Mouse (Mus musculus) embryo, embryonic 10 days (tissue): ENCODE data around the gene BC049715.

Experiments
- DNase-seq: peaks from one replicate; pipeline ENCODE4 v3.0.0-alpha.2; 2015; ENCODE audit warnings: low spot score

BC049715 gene

DNA sequence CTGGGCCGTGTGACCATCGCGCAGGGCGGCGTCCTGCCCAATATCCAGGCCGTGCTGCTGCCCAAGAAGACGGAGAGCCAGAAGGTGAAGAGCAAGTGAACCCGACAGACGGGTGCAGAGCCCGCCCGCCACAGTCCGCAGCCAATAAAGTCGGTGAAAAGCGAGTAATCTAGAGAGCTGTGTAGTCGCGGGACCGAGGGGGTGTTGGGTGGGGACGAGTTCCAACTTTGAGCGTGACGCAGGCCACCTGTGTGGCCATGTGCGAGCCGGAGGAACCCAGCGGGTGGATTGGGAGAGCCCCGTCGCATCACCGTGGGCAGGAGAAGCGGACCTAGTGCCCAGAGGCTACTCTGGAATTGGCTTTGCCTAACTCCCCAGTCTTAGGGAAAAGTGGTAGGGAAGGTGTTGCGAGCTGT lies 18.8 kb upstream of the BC049715 start:
- DNase-seq: no peak

DNA sequence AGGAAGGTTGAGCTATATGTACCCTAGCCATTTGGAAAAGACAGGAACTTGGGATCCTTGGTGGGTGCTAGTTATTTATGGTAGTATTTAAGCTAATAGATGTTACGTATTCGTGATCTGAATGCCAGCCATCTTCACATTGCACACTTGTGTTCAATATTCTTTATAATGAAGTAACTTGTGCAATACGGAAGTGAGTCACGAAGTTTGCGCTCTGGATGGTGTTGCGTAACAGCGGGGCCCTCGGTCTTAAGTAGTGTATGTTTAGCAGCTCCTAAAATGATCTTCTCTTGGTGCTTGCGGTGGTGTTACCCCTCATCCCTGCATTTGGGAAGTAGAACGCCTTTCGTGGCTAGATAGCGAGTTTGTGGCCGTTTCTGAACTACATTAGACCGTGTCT lies 18.3 kb upstream of the BC049715 start:
- DNase-seq: no peak

DNA sequence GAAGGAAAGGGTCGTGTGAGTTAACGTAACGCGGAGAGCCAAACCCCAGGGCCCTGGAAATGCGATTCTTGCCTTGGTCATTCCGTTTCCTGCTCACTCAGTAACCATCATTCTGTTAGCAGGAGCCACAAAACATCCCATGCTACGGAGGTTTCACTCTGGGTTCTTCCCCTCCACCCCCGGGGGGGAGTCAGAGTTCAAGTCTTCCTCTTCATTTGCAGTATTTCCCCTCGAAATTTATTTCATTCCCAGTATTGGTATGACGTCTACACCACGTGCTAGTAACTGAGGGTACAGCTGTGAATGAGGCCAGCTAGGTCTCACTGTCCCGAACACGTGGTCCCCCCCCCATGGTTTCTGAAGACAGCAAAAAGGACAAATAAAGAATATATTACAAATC lies 17.8 kb upstream of the BC049715 start:
- DNase-seq: no peak

DNA sequence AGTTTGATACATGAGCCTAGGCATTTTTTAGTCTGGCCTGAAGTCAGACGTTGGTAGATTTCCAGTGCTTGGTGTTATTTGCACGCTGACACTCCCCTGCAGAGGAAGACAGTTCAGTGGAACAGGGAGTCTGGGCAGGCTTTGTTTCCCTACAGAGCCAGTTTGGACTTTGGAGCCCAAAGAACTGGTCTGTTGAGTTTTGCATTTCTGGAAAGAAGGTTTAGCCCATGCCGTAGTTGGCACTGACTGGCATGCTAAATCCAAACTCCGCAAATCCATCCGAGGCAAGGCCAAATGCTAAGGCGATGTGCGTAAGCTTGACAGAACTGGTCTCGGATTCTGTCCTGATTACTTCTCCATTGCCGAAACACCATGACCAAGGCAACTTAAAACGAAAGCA lies 16.2 kb upstream of the BC049715 start:
- DNase-seq: no peak

DNA sequence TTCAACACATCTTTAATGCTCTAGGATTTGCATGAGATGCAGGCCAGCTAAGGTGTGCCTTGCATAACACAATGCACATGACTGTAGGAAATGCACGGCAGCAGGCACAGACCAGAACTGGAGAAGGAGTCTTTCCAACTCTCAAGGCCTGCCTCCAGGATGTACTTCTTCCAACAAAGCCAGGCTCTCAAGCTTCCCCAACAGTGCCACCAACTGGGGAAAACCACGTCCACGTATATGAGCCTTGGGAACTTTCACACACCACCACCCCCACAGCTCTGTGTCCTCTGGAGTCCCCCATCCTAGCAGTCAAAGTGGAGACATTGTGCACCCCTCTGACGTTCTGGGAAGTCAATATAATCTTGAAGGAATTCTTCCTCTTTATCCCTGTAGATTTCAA lies 14.3 kb upstream of the BC049715 start:
- DNase-seq: no peak

DNA sequence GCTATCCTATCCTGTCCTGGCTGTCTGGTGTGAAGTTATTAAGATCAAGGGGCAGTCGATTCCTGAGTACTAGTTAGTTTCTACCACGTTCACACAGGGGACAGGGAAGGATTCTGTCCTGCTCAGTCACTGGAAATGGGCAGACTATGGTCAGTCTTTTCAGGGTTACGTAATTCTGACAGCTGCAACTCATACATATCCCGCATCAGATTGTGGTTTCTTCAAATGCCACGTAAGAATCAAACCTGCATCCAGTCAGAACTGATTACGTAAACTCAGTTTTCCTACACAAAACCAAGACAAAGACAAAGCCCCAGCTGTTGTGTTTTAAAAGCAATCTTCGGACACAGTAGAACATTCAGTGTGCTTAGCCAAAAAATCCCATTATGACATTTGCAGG lies 12.0 kb upstream of the BC049715 start:
- DNase-seq: no peak

DNA sequence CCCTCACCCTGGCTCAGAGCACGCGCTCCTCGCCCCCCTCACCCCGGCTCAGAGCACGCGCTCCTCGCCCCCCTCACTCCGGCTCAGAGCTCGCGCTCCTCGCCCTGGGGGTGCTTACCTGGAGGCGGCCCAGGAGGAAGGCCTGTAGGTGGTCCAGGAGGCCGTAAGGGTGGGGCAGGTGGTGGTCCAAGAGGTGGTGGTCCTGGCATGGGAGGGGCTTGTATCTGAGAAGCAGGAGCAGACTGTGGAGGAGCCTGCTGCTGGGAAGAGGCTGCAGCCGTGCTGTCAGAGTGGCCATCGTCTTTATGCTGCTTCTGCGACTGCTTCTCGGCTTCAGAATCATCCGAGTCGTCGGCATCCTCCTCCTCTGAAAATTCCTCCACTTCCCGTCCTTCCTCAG lies 10.6 kb upstream of the BC049715 start:
- no peak for DNase-seq

DNA sequence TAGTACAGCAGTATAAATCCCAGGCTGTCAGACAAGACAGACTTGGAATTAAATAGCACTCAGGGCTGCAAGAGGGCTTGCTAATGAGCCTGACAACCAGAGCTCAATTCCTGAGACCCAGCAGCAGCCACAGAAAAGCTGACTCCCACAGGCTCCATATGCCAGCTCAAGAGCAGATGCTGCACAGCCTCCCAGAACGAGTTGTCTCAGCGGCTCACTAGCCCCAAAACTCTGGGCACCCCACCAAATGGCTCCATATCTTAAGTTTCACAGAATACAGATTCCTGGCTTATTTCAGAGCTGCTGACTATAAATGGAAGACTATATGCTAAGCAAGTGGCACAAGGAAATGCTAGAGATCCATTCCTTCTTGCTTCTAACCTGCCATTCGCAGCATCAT lies 9.9 kb upstream of the BC049715 start:
- no peak for DNase-seq

DNA sequence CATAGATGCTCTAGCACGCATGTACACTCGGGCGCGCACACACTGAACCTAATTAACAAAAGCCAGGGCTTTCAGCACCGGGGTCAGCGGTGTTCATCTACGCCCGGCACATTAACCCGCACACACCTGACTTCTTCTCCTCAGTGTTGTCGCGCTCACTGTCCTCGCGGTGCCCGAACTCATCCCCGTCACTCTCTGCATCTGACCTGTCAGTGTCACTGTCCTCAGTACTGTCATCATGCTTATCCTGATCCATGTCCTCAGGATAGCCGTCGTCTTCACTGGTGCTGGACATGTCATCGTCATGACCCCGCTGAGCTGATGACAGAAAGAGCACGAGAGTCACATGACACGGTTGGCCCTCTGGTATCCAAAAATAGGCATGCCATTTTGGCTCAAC lies 7.0 kb upstream of the BC049715 start:
- no peak for DNase-seq

DNA sequence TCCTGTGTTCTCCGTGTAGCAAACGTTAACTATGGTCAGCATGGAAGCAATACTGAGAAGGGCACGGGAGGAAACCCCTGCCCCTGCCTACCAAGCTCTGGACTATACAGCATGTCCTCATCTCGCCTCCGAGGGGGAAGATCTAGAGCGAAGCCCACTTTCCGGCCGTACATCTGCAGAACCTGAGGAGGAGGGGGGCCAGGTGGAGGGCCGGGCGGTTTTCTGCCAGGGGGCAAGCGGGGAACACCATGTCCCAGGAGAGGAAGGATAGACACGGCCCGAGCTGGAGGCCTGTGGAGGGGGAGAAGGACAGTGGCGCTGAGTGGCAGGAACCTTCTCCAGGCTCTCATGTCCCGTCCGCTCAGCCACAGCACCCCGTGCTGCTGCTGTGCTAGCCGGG lies 6.3 kb upstream of the BC049715 start:
- DNase-seq: no peak

DNA sequence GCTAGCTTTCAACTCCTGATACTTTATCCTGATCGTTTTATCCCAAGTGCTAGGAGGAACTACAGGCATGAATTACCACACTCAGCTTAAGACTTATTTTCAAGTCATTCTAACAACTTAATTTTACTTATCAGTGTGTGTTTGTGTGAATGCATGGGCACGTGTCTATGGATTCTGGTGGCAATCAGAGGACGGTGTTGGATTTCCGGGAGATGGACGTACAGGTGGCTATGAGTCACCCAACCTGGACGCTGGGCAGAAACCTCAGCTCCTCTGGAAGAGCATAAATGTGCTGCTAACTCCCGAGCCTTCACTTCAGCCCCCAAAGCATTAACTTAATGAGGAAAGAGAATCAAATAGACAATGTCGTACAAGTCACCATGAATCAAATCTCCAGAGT lies 2.4 kb upstream of the BC049715 start:
- DNase-seq: no peak

DNA sequence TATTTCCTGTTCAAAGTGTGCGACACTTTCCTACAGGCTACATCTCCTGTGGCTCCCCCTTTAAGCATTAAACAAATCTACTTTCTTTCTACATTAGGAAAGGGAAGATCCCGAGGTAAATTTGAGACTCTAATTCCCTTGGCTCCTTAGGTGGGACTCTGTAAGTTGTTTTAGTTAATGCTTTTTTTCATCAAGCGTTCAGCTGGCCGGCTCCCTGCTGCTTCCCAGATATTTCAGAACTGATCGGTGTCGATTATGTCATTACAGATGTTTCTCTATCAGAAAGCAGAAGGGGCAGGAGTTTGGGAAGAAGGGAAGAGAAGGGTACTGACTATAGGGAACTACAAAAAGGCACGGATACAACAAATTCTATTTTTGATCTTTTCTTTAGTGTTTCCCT lies 310 bp upstream of the BC049715 start:
- no peak for DNase-seq

DNA sequence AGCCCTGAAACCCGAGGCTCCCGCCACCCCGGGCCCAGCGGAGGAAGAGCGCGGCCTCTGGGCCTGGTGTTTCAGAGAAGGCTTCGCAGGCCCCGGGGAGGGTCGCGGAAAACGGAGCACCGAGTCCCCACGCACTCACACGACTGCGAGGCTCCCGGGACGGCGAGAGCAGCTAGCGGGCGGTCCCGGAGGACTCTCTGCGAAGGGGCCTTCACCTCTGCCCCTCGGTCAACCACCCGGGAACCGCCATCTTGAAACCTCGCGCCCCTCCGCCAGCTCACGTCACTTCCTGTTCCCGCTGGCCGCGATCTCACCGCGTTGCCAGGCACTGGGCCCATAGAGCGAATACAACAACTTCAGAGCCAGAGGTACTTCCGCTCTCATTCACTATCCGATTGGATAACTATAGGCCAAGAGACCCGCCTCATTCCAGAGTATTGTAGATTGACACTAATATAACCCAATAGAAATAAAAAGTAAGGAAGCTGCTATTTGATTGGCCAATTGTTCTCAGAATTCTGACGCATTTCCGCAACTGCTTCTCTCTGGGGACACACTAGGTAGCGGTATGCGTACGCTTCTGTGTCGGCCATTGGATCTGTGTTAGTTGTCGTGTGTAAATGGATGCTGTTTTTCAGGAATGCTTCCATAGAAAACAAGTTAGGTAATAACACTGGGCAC lies 595 bp downstream of the BC049715 start, which contains the start of gene Wbp11:
Gene Wbp11 (minus strand): TSS at position 353 of the 681 bp plus-strand sequence.
- DNase-seq: peak; percentile 98

DNA sequence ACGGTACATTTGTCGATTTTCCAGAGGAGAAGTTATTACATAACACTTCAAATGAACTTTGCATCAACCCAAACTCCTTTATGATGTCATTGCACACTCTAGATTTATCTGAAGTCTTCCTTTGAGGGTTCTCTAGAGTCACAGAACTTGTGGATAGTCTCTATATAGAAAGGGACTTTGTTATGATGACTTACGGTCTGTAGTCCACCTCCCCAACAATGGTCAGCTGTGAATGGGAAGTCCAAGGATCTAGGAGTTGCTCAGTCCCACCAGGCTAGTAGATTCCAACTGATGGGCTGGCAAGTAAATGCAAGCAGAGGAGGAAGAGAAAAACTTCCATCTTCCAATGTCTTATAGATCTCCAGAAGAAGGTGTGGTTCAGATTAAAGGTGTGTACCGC lies 1.3 kb downstream of the BC049715 start:
- no peak for DNase-seq

DNA sequence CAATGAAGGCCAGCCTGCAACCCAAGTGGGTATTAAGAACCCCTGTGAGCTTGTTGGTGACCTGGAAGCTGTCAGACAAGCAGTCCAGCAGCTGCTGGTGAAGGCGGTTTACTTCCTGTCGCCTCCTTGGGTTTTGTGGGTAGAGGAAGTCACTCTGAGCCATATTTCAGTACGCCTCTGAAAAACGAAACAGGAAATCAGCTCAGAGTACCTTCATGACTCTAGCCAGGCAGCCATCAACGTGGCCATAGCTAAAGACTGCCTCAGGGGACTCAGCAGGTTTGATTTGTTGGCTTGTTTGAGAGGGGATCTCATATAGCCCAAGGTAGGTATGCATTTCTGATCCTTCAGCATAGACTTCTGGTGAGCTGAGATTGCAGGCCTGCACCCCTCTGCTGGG lies 4.3 kb downstream of the BC049715 start:
- no peak for DNase-seq

DNA sequence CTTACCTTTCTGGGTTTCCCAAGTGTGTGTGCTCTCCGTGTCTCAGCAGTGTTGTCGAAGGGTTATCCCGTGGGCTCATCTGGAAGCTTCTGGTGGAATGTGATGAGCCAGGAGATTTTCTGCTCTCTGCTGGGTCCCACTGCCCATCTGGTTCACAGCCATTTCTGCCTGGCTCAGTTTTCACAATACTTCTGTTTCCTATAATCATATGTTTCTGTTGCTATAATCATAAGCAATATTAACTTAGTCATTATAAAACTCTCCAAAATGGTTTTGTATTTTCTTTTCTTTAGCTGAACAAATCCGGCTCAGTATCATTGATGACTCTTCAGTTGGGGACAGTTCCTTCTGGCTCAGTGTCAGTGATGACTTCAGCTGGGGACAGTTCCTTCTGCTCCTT lies 7.9 kb downstream of the BC049715 start, which contains the start of gene Smco3:
Gene Smco3 (minus strand): TSS at position 101 of the 400 bp plus-strand sequence.
- no peak for DNase-seq

DNA sequence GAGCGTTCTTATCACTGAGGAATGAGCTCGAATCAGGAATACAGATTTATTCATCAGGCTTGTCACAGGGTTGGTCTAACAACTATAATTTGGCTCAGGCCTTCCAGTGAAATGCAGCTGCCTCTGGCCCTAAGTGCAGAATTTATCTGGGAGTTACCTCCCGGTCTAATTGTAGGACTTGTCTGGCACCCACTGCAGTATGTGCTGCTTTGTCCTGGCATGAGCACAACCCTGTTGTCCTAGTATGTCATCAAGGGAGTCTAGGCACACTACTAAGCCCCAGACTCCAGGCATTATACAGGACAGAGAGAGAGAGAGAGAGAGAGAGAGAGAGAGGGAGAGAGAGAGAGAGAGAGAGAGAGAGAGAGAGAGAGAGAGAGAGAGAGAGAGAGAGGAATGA lies 9.9 kb downstream of the BC049715 start:
- DNase-seq: no peak

DNA sequence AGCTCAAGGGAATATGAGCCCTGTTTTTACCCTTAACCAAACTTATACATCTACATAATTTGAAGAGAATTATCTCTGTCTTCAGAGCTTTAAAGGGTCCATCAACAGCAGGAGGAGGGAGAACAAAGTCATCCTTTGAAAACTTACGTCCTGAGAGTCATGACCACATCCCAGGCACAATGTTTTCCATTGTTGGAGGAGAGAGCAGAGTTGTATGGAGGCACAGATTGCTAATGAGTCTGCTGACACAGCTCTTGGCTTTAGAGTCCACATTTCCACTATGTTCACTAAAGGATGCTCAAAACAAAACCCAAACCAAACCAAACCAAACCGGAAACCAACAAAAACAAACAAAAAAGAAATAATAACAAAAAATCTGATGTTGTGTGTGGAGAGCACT lies 17.5 kb downstream of the BC049715 start:
- no peak for DNase-seq

DNA sequence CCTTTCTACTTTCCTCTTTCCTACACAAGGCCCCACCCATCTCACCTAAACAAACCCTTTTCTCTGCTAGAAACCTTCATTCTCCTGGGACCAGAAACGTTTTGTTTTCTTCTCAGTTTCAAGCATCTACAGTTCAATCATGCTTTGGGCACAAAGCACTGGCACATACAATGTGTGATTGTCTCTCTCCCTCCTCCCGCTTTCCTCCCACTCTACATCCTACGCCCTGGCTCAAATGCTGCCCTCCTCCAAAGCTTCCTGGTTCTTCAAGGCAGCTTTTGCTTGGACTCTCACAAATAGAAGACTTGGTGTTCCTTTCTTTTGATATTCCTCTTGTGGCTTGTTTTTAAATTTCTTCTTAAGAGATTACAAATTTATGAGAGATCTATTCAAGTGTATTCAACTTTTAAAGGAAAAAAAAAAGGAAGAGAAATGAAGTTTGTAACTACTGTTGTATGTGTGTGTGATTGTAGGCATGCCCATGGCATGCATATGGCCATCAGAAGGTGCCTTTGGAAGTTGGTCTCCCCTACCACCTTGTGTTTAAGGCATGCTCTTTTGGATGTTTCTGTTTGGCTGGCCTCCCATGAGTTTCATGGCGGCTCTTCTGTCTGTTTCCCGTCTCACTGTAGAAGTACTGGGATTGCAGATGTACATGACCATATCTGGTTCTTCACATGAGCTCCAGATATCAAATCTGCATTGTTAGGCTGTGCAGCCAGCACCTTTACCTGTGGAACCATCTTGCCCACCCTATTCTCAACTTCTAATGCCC lies 18.5 kb downstream of the BC049715 start:
- no peak for DNase-seq

DNA sequence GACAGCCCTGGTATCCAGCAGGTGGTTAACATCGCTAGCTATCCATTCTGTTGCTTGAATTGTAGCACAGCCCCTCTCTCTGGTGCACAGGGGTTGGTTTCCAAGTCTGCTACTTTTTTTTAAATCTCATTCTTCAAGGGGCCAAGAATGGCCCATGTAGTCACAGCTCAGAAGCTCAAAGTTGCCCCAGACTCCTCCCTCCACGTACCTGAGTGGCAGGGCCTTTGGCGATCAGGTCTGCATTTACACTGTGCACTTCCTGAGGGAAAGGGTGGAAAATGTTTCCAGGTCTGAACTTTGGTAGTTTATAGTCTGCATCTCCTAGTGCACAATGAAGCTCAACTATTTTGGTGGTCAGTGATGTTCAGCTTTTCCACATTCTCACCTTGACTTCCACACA lies 19.8 kb downstream of the BC049715 start:
- DNase-seq: no peak

DNA sequence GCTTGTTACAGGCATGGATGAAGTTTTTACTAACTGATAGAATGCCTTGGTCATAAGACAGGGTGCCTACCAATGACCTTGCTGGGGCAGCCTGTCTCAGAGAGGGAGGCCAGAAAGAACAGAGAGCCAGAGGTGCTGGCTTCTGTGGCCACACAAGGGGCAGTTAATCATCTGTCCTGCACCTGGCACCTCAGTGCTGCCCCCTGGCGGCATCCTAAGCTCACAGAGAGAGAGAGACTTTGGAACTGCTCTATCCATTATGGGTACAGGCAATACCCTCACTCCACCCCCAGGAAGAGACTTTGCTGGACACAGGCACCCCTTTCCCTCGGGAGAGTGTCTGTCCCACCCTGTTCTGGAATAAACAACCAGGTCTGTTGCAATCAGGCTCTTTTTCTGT lies 20.4 kb downstream of the BC049715 start:
- peak; percentile 60 for DNase-seq

DNA sequence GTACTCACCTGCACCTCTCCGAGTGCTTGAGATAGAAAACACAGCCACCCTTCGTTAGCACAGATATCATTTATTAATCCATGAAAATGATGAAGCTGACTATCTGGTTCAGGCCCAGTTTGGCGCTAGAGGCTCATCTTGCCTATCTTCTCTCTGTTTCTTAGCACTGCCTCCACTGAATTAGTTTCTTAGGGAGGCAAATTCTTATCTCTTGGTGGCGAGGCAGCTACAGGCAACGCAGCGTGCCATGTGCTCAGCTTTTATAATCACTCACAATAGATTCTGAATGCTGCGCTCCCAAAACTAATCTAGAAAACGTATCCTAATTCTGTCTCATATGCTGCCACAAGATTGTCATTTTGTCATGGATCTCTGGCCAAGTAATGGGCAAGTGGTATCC lies 21.0 kb downstream of the BC049715 start:
- no peak for DNase-seq

DNA sequence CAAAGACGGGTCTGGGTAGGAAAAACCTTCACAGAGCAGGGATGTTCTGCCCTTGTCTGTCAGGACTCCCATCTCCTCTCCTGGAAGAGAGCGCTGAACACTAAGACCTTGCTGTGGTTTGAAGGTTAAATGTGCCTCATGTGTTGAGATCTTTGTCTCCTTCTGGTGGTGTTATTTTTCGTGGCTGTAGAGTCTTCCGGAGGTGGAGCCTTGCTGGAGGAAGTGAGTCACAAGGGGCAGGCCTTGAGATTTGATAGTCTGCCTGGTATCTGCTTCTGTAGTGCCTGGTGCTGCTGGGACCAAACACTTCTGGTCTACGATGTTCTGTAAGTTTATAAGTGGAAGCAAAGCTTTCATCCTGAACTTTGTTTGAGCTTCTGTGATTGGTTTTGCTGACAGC lies 21.5 kb downstream of the BC049715 start:
- DNase-seq: no peak

DNA sequence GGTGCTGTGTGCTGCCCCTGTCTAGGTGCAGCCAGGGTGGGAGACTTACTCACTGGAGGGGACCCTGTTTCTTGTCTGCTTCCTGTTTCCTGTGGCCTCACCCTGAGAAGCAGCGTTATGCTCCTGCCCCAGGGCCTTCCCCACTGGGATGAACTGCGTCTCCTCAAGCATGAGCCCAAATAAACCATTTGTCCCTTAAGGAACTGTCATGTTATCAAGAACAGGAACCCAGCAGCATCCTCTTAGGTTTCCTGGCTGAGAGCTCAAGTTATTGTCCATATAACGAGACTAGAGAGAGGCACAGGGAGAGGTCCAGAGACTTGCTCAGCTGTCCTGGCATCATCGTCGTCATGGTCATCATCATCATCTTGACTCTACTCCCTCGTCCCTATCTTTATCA lies 22.8 kb downstream of the BC049715 start:
- no peak for DNase-seq
